Mouse (Mus musculus) midbrain, embryonic 16.5 days (tissue): ENCODE measurements around the gene Twist1. TPM values are rescaled to one million over a fixed set of nuclear protein-coding genes. Genes with fewer than 3 reads are reported as not detected.

Experiments
- ATAC-seq: fragments of 200-750 bp; cut with Nextera tagmentation; 2 replicates; pipeline ENCODE4 v1.8.0; 2017; ENCODE audit warnings: moderate TSS enrichment
- H3K27ac ChIP-seq: fragments of 300-500 bp; sonication (generic); 2 replicates; pipeline ENCODE4 v1.5.1; 2014; ENCODE audit warnings: mild to moderate bottlenecking, low read length, mixed read lengths
- H3K27me3 ChIP-seq: fragments of 300-500 bp; sonication (generic); 2 replicates; pipeline ENCODE4 v1.6.1; 2014; ENCODE audit warnings: low read depth, low read length, mixed read lengths; ENCODE audit not compliant: control insufficient read depth, insufficient read depth
- H3K36me3 ChIP-seq: fragments of 300-500 bp; sonication (generic); 2 replicates; pipeline ENCODE4 v1.6.1; 2014; ENCODE audit warnings: mild to moderate bottlenecking, low read length, moderate library complexity, mixed read lengths; ENCODE audit not compliant: control insufficient read depth, insufficient read depth
- H3K4me1 ChIP-seq: fragments of 300-500 bp; sonication (generic); 2 replicates; pipeline ENCODE4 v1.6.1; 2014; ENCODE audit warnings: mild to moderate bottlenecking, low read length, mixed read lengths; ENCODE audit not compliant: control insufficient read depth, insufficient read depth
- H3K4me2 ChIP-seq: fragments of 300-500 bp; sonication (generic); 2 replicates; pipeline ENCODE4 v1.6.1; 2014; ENCODE audit warnings: mild to moderate bottlenecking, low read length, mixed read lengths
- H3K4me3 ChIP-seq: fragments of 300-500 bp; sonication (generic); 2 replicates; pipeline ENCODE4 v1.5.1; 2014; ENCODE audit warnings: low read depth, mild to moderate bottlenecking, low read length, moderate library complexity, mixed read lengths
- H3K9ac ChIP-seq: fragments of 300-500 bp; sonication (generic); 2 replicates; pipeline ENCODE4 v1.6.1; 2014; ENCODE audit warnings: low read depth, low read length, mixed read lengths
- H3K9me3 ChIP-seq: fragments of 300-500 bp; sonication (generic); replicated peaks from 2 replicates; pipeline ENCODE4 v1.6.1; 2014; ENCODE audit warnings: mild to moderate bottlenecking, low read length, mixed read lengths; ENCODE audit not compliant: control insufficient read depth, poor library complexity, severe bottlenecking
- WGBS: fragments of 180-500 bp; shearing (Covaris S2); extraction: QIAGEN DNeasy Blood & Tissue Kit; methylation state at CpG from one replicate; pipeline ENCODE4 v1.1.7; 2014; 5-methylcytosine and 5-hydroxymethylcytosine counted together
- polyA plus RNA-seq: library from polyadenylated mRNA; unstranded; fragments of >200 nt; fragmentation: Nextera tagmentation; extraction: Ambion mirVana; gene quantifications from 2 replicates; pipeline ENCODE4 v1.2.1, GENCODE M21; 2015

The Twist1 gene
- polyA plus RNA-seq, 1 experiment from 2014 or later: 0.69 TPM

GRCm38 (mm10) chr12:33956576-33957399 is 683 bp upstream of the Twist1 start:
- 1% methylated on average over 42 of the region's 43 CpGs for WGBS
- H3K4me3 ChIP-seq: peak overlapping the region; percentile 52
- peaks cover 48% of the 10 kb centered on the region for H3K27me3 ChIP-seq
- H3K4me1 ChIP-seq: peaks cover 19% of the 10 kb centered on the region
- peak; percentile 23 for ATAC-seq
- no peak overlapping the region for H3K9ac ChIP-seq
- H3K36me3 ChIP-seq: no peaks in the 10 kb centered on the region
- H3K27ac ChIP-seq: no peak overlapping the region
- H3K9me3 ChIP-seq: no peaks in the 10 kb centered on the region
- H3K4me2 ChIP-seq: peak overlapping the region; percentile 83

- Histone ChIP-seq H3K4me1 (peaks cover 19% of the 10 kb centered on the region), H3K9ac (peak overlapping the region; percentile 61), H3K9me3 (no peaks in the 10 kb centered on the region), H3K27ac (no peak overlapping the region; the same call in 1 of the 2 replicates), H3K27me3 (peaks cover 54% of the 10 kb centered on the region), H3K36me3 (no peaks in the 10 kb centered on the region), H3K4me3 (peak overlapping the region; percentile 52), H3K4me2 (peak overlapping the region; percentile 83)
- ATAC-seq: peak; percentile 52
- under 1% methylated on average over 55 of the region's 56 CpGs for WGBS
Observed at GRCm38 (mm10) chr12:33958241-33959194, 1.0 kb downstream of the Twist1 start.

DNA sequence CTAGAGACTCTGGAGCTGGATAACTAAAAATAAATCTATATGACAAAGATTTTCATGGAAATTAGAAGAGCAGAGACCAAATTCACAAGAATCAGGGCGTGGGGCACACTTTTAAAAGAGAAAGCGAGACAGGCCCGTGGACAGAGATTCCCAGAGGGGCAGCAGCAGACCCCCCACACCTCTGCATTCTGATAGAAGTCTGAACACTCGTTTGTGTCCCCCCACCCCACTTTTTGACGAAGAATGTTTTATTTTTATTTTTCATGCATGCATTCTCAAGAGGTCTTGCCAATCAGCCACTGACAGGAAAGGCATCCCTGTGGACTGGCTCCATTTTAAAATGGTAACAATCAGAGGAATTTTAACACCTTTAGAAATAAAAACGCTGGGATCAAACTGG is 1.7 kb downstream of the Twist1 start:
- no peak overlapping the region for H3K27ac ChIP-seq
- WGBS: 6% methylated on average over 6 of the region's 6 CpGs

DNA sequence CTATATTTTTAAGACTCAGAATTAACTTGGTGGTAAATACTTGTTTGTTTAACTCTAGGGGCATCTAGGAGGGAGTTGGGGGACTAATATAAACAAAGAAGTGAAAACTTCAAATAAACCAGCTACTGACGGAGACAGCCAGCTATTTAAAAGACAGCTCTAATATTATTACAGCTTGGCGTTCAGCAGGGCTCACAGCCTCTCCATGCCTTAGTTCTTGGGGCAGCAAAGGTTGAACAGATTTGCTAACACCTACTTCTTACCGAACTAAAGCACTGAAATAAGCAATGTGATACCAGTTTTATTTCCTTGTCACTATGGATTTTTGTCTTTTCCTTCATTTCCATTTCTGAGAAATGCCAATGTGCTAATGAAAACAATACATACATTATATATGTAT is 2.4 kb downstream of the Twist1 start:
- 6% methylated on average over 3 of the region's 3 CpGs for WGBS
- no peak overlapping the region for H3K9ac ChIP-seq

More for the DNA sequence above, 1.7 kb downstream of the Twist1 start:
- ATAC-seq: no peak
- Histone ChIP-seq H3K9me3 (no peaks in the 10 kb centered on the region), H3K4me2 (no peak overlapping the region), H3K36me3 (no peaks in the 10 kb centered on the region), H3K27me3 (peaks cover 54% of the 10 kb centered on the region), H3K4me3 (peak overlapping the region; percentile 52), H3K4me1 (peaks cover 19% of the 10 kb centered on the region), H3K9ac (no peak overlapping the region)

DNA sequence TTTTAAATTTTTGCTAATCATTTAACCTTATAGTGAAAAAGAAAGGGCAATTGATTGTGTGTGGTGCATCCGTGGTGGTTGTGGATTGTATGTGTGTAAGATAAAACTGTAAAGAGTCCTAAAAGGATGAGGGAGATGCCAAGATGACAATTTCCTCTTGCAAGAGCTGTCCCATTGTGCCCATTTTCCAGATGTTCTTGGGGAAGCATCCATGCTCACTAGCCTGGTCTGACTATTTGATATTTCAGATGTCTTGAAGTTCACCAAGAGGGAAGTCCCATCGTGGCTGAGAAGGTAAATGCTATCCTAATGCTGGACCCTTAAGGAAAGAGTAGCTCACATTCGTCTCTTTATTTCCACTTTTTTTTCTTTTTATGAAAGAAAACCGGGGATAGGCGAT is 3.5 kb downstream of the Twist1 start:
- Histone ChIP-seq H3K9me3 (no peaks in the 10 kb centered on the region), H3K27me3 (peaks cover 53% of the 10 kb centered on the region), H3K36me3 (no peaks in the 10 kb centered on the region), H3K4me1 (peaks cover 19% of the 10 kb centered on the region), H3K4me2 (no peak overlapping the region), H3K9ac (no peak overlapping the region), H3K27ac (no peak overlapping the region), H3K4me3 (no peak overlapping the region)
- WGBS: 14% methylated on average over 5 of the region's 5 CpGs
- no peak for ATAC-seq

More for the DNA sequence above, 2.4 kb downstream of the Twist1 start:
- H3K9me3 ChIP-seq: no peaks in the 10 kb centered on the region
- H3K36me3 ChIP-seq: no peaks in the 10 kb centered on the region
- no peak overlapping the region for H3K4me3 ChIP-seq
- no peak overlapping the region for H3K27ac ChIP-seq
- H3K27me3 ChIP-seq: peaks cover 57% of the 10 kb centered on the region
- ATAC-seq: no peak
- peaks cover 19% of the 10 kb centered on the region for H3K4me1 ChIP-seq
- no peak overlapping the region for H3K4me2 ChIP-seq

DNA sequence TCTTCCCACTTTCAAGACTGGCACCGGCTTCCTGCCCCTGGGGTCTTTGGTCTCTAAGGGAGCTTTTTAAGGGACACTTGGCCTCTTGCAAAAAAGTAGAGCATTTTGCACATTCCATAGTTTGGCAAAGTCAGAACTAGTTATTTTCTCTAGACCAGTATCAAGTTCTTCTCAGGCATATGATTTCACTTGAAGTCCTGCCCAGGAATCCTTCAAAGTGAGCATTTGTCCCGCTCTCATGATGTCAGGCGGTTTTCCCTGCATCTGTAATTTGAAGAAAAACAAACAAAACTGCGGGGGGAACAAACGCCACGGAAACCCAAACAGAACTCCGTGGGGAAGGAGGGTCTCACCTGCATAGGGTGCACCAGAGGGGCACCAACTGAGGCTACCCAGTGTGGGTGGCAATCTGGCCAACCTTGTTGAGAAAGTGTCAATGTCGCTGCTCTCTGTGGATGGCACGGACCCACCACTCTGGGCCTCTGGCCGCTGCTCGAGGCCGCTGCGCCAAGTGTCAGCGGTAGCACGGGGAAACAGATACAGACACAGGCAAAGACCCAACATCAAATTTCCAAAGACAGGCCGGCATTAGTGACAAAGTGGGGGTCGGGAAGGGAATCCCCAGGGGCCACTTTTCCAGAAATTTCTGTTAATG is 4.8 kb downstream of the Twist1 start:
- Histone ChIP-seq H3K36me3 (no peaks in the 10 kb centered on the region), H3K27me3 (peaks cover 44% of the 10 kb centered on the region), H3K4me1 (peaks cover 20% of the 10 kb centered on the region), H3K9me3 (no peaks in the 10 kb centered on the region), H3K9ac (no peak overlapping the region), H3K27ac (no peak overlapping the region), H3K4me2 (no peak overlapping the region), H3K4me3 (no peak overlapping the region)
- 3% methylated on average over 17 of the region's 17 CpGs for WGBS
- ATAC-seq: no peak

DNA sequence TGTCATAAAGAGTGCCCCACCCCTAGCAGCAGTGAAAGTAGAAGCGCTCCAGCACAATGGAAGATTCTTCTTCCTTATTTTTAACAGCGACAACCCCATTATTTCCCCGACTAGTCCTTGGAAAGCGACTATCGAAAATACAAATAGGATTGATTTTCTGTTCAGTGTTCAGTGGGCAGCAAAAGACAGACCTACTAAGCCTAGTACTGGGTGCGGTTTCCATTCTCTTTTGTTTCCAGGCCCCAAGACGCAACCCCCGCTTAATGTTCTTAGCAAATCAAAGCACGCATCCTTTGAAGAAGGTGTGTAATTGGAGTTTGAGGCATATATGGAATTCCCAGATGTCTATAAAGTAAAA is 5.3 kb downstream of the Twist1 start:
- Histone ChIP-seq H3K27me3 (peaks cover 42% of the 10 kb centered on the region), H3K27ac (no peak overlapping the region), H3K4me1 (peaks cover 19% of the 10 kb centered on the region), H3K36me3 (no peaks in the 10 kb centered on the region), H3K9me3 (no peaks in the 10 kb centered on the region), H3K9ac (no peak overlapping the region), H3K4me2 (no peak overlapping the region), H3K4me3 (no peak overlapping the region)
- no peak for ATAC-seq
- WGBS: 8% methylated on average over 9 of the region's 9 CpGs

DNA sequence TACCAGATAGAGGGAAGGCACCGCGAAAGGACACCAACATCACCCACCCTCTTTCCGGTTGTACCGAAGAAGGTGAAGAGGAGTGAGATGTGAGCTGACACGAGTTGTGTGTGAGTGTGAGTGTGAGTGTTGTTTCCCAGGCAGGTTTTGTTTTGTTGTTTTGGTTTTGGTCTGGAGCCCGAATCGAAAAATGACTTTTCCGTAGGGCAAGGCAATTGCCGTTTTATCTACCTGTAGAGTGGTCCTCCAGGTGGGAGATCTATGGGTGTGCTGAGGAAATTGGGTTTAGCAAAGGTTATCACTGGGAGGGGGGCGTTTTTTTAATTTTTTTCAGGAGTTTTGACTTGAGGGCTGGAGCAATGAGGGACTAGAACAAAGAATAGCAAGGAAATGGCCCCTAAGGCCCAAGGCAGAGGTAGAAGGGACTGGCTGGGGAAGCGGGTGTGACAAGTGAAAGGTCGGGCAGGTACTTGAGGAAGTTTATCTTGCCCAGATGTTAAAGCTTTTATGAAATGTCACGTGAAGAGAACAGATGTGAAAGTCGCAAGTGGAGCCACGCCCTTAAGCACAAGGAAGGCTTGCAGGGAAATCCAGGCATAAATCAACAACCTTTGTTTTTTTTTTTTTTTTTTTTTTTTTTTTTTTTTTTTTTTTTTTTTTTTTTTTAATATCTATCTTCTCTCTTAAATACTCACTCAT is 6.3 kb downstream of the Twist1 start:
- no peak overlapping the region for H3K9ac ChIP-seq
- H3K4me3 ChIP-seq: no peak overlapping the region
- no peak for ATAC-seq
- no peak overlapping the region for H3K4me2 ChIP-seq
- peaks cover 38% of the 10 kb centered on the region for H3K27me3 ChIP-seq
- 6% methylated on average over 15 of the region's 15 CpGs for WGBS
- H3K9me3 ChIP-seq: no peaks in the 10 kb centered on the region
- no peaks in the 10 kb centered on the region for H3K36me3 ChIP-seq
- H3K4me1 ChIP-seq: peaks cover 11% of the 10 kb centered on the region; the same call in 1 of the 2 replicates
- no peak overlapping the region for H3K27ac ChIP-seq
